Mouse (Mus musculus) stomach, postnatal 0 days (tissue): ENCODE measurements around the gene Ppp1r7.

Source experiments
- CTCF ChIP-seq: IDR thresholded peaks from 2 replicates; pipeline ENCODE4 v1.5.1; 2016; ENCODE audit warnings: antibody characterized with exemption, low read depth, mild to moderate bottlenecking, moderate library complexity
- EP300 ChIP-seq: optimal IDR thresholded peaks from 2 replicates; pipeline ENCODE3; 2016; ENCODE audit warnings: antibody characterized with exemption

DNA sequence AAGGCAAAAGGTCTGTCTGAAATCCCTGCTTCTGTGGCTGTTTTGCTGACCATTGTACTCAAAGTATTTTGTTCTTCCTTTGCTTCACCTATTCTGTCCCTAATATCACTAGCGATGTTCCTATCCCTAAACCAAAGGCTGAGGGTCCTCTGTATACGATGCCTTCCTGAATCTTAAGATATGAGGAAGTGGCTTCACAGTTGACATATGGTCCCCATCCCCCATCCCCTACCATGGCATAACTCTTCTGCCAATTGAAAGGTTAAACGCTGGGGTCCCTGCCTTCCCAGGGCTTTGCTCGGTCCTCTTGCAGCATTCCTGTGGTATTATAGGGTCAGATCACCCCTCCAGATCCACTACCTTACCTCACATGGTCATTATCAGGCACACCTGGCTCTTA lies 60.7 kb downstream of the Ppp1r7 start:
- TF ChIP-seq CTCF: no peak
- TF ChIP-seq EP300: no peak
